Mouse (Mus musculus) heart, embryonic 11.5 days (tissue): ENCODE data around the gene Unc119b. TPM values are rescaled to one million over a fixed set of nuclear protein-coding genes. Genes with fewer than 3 reads are reported as not detected.
"Not testable (repeated sequence)": the region's sequence is repeated elsewhere in the genome, so short reads cannot be mapped to it uniquely, and the experiment has no call there.

Experiments
- ATAC-seq: fragments of 200-750 bp; cut with Nextera tagmentation; replicated peaks from 2 replicates; pipeline ENCODE4 v1.8.0; 2017; ENCODE audit warnings: moderate library complexity; ENCODE audit not compliant: insufficient number of reproducible peaks, low FRiP score, low TSS enrichment
- H3K27ac ChIP-seq: fragments of 300-500 bp; sonication (generic); 2 replicates; pipeline ENCODE4 v1.5.1; 2014; ENCODE audit warnings: mild to moderate bottlenecking, low read depth, low read length
- H3K27me3 ChIP-seq: fragments of 300-500 bp; sonication (generic); 2 replicates; pipeline ENCODE4 v1.6.1; 2014; ENCODE audit warnings: mild to moderate bottlenecking, low read length, mixed read lengths; ENCODE audit not compliant: control insufficient read depth, insufficient read depth
- H3K36me3 ChIP-seq: fragments of 300-500 bp; sonication (generic); 2 replicates; pipeline ENCODE4 v1.6.1; 2014; ENCODE audit warnings: mild to moderate bottlenecking, low read length, moderate library complexity, mixed read lengths; ENCODE audit not compliant: control insufficient read depth, insufficient read depth
- H3K4me1 ChIP-seq: fragments of 300-500 bp; sonication (generic); 2 replicates; pipeline ENCODE4 v1.6.1; 2014; ENCODE audit warnings: low read length; ENCODE audit not compliant: control insufficient read depth, insufficient read depth
- H3K4me2 ChIP-seq: fragments of 300-500 bp; sonication (generic); 2 replicates; pipeline ENCODE4 v1.6.1; 2014; ENCODE audit warnings: mild to moderate bottlenecking, moderate library complexity
- H3K4me3 ChIP-seq: fragments of 300-500 bp; sonication (generic); 2 replicates; pipeline ENCODE4 v1.5.1; 2014; ENCODE audit warnings: low read depth, low read length
- H3K9ac ChIP-seq: fragments of 300-500 bp; sonication (generic); 2 replicates; pipeline ENCODE4 v1.6.1; 2014; ENCODE audit warnings: mild to moderate bottlenecking, low read depth, low read length, moderate library complexity
- H3K9me3 ChIP-seq: fragments of 300-500 bp; sonication (generic); replicated peaks from 2 replicates; pipeline ENCODE4 v1.6.1; 2016; ENCODE audit warnings: low read length; ENCODE audit not compliant: control insufficient read depth
- WGBS: fragments of 180-500 bp; shearing (Covaris S2); extraction: QIAGEN DNeasy Blood & Tissue Kit; methylation state at CpG from one replicate; pipeline ENCODE4 v1.1.7; 2014; ENCODE audit not compliant: insufficient replicate concordance; 5-methylcytosine and 5-hydroxymethylcytosine counted together
- polyA plus RNA-seq: library from polyadenylated mRNA; unstranded; fragments of >200 nt; fragmentation: Nextera tagmentation; extraction: Ambion mirVana; gene quantifications from 2 replicates; pipeline ENCODE4 v1.2.1, GENCODE M21; 2014

Unc119b gene
- polyA plus RNA-seq, 1 experiment from 2014 or later, result 18.9 TPM

DNA sequence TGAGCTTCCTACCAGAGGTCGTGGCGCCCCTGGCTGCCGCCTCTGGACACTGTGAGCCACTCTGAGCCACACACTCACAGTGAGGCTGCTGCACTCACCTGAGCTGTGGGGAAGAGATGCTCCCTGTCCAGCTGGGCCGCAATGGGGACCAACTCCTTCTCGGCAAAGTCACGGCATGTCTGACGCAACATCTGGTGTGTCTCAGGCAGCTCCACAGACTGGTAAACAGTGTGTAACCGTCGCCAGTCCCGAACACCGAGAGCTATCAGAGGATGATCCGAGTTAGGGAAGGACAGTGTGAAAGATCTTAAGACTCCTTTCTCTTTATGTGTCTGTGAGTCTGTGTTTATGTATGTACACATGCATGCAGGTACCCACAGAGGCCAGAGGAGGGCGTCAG is 17.3 kb downstream of the Unc119b start:
- H3K4me3 ChIP-seq, result no peak overlapping the region
- no peaks in the 10 kb centered on the region for H3K4me1 ChIP-seq
- no peak overlapping the region for H3K4me2 ChIP-seq
- no peak overlapping the region for H3K27ac ChIP-seq
- WGBS, result 91% methylated on average over 13 of the region's 13 CpGs
- no peaks in the 10 kb centered on the region for H3K9me3 ChIP-seq
- H3K36me3 ChIP-seq, result peaks cover 22% of the 10 kb centered on the region
- no peaks in the 10 kb centered on the region for H3K27me3 ChIP-seq
- no peak for ATAC-seq
- H3K9ac ChIP-seq, result no peak overlapping the region

DNA sequence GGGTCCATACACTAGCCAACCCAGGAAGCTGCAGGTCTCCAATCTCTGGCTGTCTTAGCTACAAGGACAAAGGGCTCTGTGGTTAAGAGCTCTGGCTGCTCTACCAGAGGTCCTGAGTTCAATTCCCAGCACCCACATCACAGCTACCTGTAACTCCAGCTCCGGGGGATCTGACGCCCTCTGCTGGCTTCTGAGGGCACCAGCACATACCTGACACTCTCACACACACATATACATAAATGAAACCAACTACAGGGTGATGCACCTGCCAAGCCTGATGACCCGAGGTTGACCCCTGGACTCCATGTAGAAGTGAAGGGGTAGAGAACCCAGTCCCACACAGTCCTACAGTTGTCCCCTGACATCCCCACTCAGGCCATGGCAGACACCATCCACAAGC is 18.3 kb downstream of the Unc119b start:
- no peak overlapping the region for H3K9ac ChIP-seq
- H3K27ac ChIP-seq, result no peak overlapping the region
- H3K9me3 ChIP-seq, result no peaks in the 10 kb centered on the region
- no peak for ATAC-seq
- H3K4me1 ChIP-seq, result no peaks in the 10 kb centered on the region
- no peak overlapping the region for H3K4me3 ChIP-seq
- H3K4me2 ChIP-seq, result no peak overlapping the region
- 87% methylated on average over 3 of the region's 3 CpGs for WGBS
- H3K27me3 ChIP-seq, result no peaks in the 10 kb centered on the region
- H3K36me3 ChIP-seq, result peaks cover 24% of the 10 kb centered on the region

DNA sequence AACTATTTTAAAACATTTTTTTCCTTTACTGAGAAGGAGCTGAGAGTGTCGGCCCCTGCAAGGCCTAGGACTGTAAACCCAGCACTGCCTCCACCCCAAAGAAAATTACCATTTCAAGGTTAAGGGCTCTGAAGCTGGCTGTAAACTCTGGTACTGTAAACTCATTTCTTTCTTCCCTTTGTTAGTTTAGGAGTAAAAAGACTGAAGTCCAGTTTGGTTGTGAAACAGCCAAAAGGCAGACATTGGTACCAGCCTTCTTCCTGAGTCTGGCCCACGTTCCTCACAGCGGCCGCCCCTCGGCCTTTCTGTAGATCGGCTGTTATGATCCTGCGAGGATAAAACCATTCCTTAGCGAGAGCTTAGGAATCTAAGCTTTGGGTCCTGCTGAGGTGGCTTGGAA is 20.3 kb downstream of the Unc119b start:
- no peak overlapping the region for H3K27ac ChIP-seq
- no peak for ATAC-seq
- H3K4me3 ChIP-seq, result no peak overlapping the region
- 92% methylated on average over 8 of the region's 8 CpGs for WGBS
- no peaks in the 10 kb centered on the region for H3K9me3 ChIP-seq
- peaks cover 27% of the 10 kb centered on the region for H3K36me3 ChIP-seq
- H3K9ac ChIP-seq, result no peak overlapping the region
- H3K27me3 ChIP-seq, result no peaks in the 10 kb centered on the region
- no peak overlapping the region for H3K4me2 ChIP-seq
- H3K4me1 ChIP-seq, result no peaks in the 10 kb centered on the region

DNA sequence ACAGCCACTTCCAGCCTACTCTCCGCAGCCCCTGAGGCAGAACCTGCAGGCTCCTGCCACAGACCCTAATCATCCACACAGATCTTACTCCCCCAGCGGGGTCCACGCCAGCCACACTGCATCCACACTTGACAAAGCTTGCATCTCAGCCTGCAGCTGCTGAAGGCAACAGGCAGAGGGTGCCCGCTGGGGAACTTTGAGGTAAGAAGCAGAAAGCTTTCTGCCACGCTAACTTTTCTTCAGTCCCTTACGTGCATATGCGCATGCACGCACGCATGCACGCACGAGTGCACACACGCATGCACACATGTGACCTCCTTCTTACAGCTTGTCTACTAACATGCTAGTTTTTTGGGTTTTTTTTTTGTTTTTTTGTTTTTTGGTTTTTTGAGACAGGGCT is 21.5 kb downstream of the Unc119b start:
- Histone ChIP-seq H3K27ac (no peak overlapping the region), H3K4me2 (no peak overlapping the region), H3K4me1 (no peaks in the 10 kb centered on the region), H3K36me3 (peaks cover 27% of the 10 kb centered on the region), H3K27me3 (no peaks in the 10 kb centered on the region), H3K4me3 (no peak overlapping the region), H3K9ac (no peak overlapping the region), H3K9me3 (no peaks in the 10 kb centered on the region)
- ATAC-seq, result no peak
- 93% methylated on average over 12 of the region's 12 CpGs for WGBS

DNA sequence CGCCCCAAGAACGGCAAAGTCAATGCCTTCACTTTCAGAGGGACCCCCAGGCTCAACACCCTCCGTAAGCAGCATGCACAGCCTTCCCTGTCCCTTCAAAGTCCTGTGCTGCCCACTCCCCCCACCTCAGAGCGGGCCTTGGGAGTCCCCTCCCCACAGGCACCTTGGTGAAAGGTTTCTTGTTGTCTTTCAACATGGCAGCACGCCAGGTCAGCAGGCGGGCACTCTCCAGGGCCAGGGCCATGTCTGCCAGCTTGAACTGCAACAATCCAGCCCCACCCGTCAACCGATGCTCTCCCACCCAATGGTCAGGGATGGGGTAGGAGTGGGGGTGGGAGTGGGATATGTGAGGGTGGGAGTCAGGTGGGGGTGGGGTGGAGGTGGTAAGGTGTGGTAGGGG is 23.6 kb downstream of the Unc119b start:
- Histone ChIP-seq H3K4me1 (no peaks in the 10 kb centered on the region), H3K4me2 (no peak overlapping the region), H3K27me3 (no peaks in the 10 kb centered on the region), H3K27ac (no peak overlapping the region), H3K9ac (no peak overlapping the region), H3K36me3 (peaks cover 14% of the 10 kb centered on the region), H3K4me3 (no peak overlapping the region), H3K9me3 (no peaks in the 10 kb centered on the region)
- 91% methylated on average over 8 of the region's 8 CpGs for WGBS
- ATAC-seq, result no peak

DNA sequence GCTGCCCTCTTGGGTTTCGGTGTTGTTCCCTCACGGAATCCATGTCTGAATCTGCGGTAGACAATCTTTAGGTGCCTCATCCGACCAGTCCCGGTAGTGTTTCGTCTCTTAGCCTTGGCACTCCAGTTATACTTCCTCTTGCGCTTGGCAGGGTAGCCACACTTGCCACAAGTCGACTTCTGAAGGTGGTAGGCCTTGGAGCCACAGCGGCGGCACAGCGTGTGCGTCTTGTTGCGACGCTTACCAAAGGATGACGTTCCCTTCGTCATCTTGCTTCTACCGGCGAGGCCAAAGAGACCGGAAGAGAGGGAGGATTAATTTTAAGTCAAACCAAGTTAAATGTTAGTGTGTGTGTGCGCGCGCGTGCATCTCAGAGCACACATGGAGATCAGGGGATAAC is 31.5 kb downstream of the Unc119b start:
- H3K4me3 ChIP-seq, result not testable (repeated sequence)
- peaks cover 19% of the 10 kb centered on the region for H3K36me3 ChIP-seq

DNA sequence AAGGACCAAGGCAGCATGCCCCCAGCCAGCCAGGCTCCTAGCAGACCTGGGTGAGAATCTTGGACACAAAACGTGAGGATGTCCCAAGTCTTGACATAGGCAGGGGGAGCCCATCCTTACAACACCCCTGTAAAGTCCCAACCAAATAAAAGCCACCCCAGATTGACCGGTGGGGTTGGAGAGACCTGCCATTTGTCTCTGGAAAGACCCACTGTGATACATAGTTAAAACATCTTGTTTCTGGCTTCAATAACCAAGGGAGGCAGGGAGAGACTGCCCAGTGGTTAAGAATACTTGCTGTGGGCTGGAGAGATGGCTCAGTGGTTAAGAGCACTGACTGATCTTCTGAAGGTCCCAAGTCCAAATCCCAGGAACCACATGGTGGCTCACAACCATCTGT is 32.5 kb downstream of the Unc119b start:
- Histone ChIP-seq H3K4me3 (no peak overlapping the region), H3K4me2 (no peak overlapping the region), H3K9ac (no peak overlapping the region), H3K9me3 (no peaks in the 10 kb centered on the region), H3K36me3 (peaks cover 18% of the 10 kb centered on the region), H3K27ac (no peak overlapping the region), H3K4me1 (no peaks in the 10 kb centered on the region), H3K27me3 (no peaks in the 10 kb centered on the region)
- ATAC-seq, result no peak
- 94% methylated on average over 2 of the region's 2 CpGs for WGBS

More for the DNA sequence above, 31.5 kb downstream of the Unc119b start:
- H3K4me2 ChIP-seq, H3K9me3 ChIP-seq, ATAC-seq, H3K9ac ChIP-seq, H3K27ac ChIP-seq, H3K4me1 ChIP-seq, H3K27me3 ChIP-seq: not testable (repeated sequence)
- 95% methylated on average over 23 of the region's 23 CpGs for WGBS

DNA sequence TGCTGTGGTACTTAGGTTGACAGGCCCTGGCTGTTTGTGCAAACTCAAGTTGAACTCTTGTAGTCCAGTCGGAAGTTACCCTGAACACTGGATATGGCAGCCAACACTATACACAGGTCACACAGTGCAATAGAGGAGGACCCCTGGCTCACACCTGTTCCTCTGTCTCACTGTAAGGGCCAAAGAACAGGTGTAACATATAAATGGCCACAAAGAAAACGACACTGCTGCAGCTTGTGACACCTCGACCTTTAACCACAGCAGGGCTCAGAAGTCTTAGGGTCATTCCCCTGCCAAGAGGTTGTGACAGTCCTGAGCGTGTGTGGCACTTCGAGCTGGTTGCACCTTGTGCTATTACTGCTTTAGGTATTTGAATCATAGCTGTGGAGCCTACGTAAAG is 34.3 kb downstream of the Unc119b start:
- H3K27ac ChIP-seq, result no peak overlapping the region
- WGBS, result 81% methylated on average over 6 of the region's 6 CpGs
- no peaks in the 10 kb centered on the region for H3K9me3 ChIP-seq
- no peaks in the 10 kb centered on the region for H3K27me3 ChIP-seq
- no peak overlapping the region for H3K9ac ChIP-seq
- no peak overlapping the region for H3K4me2 ChIP-seq
- no peak for ATAC-seq
- no peak overlapping the region for H3K4me3 ChIP-seq
- peaks cover 31% of the 10 kb centered on the region for H3K36me3 ChIP-seq
- H3K4me1 ChIP-seq, result no peaks in the 10 kb centered on the region

DNA sequence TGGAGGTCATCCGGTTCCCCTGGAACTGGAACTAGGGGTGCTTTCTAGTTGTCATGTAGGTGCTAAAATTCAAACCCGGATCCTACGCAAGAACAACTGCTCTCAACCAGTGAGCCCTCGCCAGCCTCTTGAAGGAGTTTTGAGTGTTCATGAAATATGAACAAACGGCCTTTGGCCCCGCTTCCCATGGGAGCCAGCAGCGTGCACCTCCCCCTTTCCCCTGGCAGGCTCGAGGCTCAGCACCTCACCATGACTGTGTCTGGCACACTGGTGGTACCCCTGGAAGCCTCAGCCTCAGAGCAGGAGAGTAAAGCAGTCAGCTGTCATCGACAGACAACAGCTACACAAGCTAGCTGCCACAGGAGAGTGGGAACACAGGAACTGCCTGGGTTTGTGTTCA is 34.8 kb downstream of the Unc119b start:
- peaks cover 34% of the 10 kb centered on the region for H3K36me3 ChIP-seq

More for the DNA sequence above, 34.8 kb downstream of the Unc119b start:
- no peaks in the 10 kb centered on the region for H3K27me3 ChIP-seq
- H3K27ac ChIP-seq, result no peak overlapping the region
- no peak overlapping the region for H3K4me2 ChIP-seq
- no peak for ATAC-seq
- no peaks in the 10 kb centered on the region for H3K9me3 ChIP-seq
- H3K4me1 ChIP-seq, result peaks cover 4% of the 10 kb centered on the region; the same call in 1 of the 2 replicates
- H3K4me3 ChIP-seq, result no peak overlapping the region
- no peak overlapping the region for H3K9ac ChIP-seq
- WGBS, result 88% methylated on average over 9 of the region's 9 CpGs
